Mouse (Mus musculus): Measurements from ENCODE around the gene Sprr4. TPM values are rescaled to one million over a fixed set of nuclear protein-coding genes. Genes with fewer than 3 reads are reported as not detected.
"Not testable (repeated sequence)": the region's sequence is repeated elsewhere in the genome, so short reads cannot be mapped to it uniquely, and the experiment has no call there.

The Sprr4 gene
- total RNA-seq (2015) (not detected in 2 replicates), total RNA-seq (2017) (not detected in 2 replicates)

DNA sequence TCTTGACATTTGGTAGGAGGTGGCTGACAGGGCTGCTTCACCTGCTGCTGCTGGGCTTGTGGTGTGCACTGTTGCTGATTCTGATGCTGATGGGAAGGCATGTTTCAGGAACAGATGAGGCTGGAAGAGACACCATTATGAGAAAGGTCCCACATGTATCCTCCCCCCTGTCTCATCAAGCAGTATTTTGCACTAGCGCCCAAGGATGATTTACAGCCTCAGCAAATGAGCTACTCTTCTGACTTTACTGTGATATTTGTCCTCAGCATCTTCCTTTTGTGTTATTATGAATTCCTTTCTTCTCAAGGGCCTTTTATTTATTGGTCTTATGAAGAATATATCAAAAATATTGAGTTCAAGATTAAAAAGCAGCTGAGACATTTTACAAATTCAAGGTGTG is at the start of gene Sprr4:
TSS of gene Sprr4 (minus strand) at position 101 of the 400 bp plus-strand sequence.
- ATAC-seq (ENCODE audit: poor library complexity, severe bottlenecking): no peak

DNA sequence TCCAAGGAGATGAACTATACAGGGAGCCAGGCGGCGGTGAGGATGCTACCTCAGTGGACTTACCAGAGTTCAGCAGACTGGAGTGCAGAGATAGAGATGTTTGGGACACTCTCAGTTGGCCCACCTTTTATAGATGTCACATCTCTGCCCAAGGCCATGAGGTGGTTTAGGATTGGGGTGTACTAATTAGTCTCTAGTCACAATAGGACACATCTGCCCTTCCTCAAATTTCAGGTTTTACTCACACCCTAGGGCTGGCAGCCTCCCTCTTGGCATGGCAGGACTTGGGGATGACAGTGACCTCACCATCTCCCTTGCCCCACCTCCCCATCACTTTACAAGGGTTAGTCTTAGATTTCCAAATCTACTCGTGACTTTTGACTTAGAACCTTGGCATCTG is 34.1 kb upstream of the Sprr4 start, which contains the start of gene 2310046K23Rik:
TSS of gene 2310046K23Rik (minus strand) at position 101 of the 400 bp plus-strand sequence.
- no peak for ATAC-seq (ENCODE audit: poor library complexity, severe bottlenecking)

DNA sequence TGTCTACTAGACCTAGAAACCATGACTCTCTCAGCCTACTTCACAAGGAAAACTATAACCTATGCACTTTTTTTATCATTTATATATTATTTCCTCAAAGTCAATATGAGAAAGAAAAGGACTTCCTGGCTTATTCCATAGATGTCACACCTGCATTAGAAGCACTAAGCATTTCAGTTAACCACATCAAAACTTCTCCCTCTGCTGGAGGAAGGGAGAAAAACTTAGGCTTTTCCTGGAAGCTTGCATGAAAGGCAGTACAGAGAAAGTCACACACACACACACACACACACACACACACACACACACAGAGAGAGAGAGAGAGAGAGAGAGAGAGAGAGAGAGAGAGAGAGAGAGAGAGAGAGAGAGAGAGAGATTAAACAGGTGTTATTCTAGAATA is 12.0 kb upstream of the Sprr4 start:
- ATAC-seq (ENCODE audit: poor library complexity, severe bottlenecking): no peak

DNA sequence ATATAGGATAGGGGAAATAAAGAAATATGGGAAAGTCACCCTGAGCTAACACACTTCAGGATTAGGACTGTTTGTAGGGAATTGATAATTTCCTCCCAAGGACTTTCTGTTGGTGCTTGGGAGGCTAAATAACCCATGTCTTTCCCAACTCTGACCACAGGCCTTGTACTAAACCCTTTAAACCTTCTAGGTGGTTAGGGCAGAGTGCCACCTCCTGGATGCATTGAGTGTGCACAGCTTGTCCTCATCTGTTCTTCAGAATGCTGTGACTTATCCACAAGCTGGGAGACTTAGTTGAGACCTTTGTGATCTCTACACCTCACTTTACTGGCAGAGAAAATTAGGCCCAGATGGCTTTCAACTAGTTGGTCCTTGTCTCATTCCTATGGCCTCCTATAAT is 10.5 kb upstream of the Sprr4 start:
- no peak for ATAC-seq (ENCODE audit: poor library complexity, severe bottlenecking)

DNA sequence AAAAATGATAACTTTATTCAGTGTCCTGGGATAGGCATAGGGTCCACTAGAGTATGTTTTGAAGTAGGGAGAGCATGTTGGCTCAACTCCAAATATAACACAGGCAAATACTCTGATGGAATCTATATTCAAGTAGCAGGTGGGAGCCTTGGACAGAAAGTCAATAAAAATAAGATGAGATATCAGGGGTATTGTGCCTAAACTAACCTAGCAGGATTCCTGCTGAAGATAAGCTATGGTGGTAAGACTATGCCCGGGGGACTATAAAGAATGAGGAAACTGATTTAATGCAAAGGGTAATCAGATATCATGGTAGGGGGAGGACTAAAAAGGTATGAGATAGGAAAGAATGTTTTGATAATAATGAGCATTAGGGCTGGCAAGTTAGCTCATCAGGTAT is 7.9 kb upstream of the Sprr4 start:
- no peak for ATAC-seq (ENCODE audit: poor library complexity, severe bottlenecking)

DNA sequence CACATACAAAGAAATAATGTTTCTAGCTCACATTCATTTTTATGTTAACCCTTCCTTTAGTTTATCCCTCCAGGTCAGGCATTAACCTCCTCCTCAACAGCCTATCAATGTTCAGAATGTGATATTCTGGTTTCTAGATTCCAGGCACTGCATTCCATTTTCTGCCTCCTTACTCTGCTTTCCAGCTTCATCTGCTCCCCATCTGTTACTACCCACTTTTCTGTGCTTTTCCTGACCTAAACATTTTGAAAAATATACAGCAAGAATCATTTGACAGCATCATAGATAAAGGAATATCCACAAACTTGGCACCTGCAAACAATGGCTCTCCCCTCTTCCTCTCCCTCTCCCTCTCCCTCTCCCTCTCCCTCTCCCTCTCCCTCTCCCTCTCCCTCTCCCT is 3.2 kb upstream of the Sprr4 start:
- ATAC-seq (ENCODE audit: poor library complexity, severe bottlenecking): no peak

DNA sequence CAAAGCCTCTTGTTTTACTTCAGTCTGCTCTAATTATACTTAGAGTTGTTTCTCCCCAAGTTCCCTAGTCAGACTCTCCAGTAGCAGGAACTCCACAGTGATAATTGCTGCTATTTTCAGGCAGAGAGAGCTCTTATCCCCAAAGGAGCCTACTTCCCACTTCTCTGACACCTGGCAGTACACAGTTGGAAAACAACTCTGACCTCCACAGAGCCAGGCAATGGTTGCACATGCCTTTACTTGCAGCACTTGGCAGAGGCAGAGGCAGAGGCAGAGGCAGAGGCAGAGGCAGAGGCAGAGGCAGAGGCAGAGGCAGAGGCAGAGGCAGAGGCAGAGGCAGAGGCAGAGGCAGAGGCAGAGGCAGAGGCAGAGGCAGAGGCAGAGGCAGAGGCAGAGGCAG is 10.0 kb downstream of the Sprr4 start:
- not testable (repeated sequence) for ATAC-seq (ENCODE audit: poor library complexity, severe bottlenecking)

DNA sequence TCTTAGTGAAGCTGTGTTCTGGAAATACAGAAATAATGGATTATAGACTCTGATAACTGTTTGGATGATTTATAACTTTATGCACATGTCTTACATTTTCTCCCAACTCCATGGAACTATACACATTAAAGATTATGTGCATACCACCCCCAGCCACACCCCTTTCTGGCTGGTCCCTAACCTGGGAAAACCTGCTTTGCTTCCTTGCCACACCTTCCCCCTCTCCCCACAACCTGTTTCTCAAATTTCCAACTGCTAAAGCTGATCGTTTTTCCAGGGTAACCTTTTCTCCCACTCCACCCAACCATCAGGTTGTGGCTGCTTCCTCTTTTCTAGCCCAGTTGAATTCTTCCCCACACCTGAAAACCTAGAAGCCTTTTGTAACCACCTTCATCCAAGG is 14.0 kb downstream of the Sprr4 start:
- no peak for ATAC-seq (ENCODE audit: poor library complexity, severe bottlenecking)

DNA sequence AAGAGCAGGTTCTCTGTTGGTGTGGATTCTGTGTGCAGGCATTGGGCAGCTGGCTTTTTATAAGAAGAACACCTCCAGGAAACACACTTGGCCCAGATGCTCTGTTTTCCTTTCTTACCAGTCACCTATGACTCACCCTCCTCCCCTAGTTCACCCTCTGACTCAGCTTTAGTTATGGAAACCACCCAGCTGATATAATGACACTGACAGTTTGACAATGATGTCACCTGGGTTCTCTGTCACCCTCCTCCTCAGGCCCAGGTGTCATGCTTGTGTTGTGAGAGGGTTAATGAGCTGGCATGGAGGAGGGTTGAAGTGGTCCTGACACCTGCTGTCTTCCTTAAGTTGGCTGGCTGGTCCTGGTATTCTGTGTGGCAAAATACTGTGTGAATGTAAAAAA is 14.4 kb downstream of the Sprr4 start, which contains the start of gene Sprr1a:
TSS of gene Sprr1a (minus strand) at position 33 of the 400 bp plus-strand sequence.
- no peak for ATAC-seq (ENCODE audit: poor library complexity, severe bottlenecking)

DNA sequence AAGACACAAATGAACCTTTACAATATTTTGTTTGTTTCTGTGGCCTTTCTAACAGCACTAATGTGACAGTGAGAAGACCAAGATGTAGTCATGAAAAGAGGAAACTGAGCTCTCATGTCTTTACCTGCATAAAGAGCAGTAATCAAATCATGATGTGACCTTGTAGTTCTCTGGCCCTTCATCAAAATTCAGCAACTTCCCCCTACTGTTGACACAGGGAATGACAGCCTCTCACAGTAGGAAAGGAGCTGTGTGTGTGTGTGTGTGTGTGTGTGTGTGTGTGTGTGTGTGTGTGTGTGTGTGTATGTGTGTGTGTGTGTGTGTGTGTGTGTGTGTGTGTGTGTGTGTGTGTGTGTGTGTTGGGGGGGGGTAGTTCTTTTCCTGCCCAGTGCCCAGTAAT is 19.0 kb downstream of the Sprr4 start:
- not testable (repeated sequence) for ATAC-seq (ENCODE audit: poor library complexity, severe bottlenecking)

DNA sequence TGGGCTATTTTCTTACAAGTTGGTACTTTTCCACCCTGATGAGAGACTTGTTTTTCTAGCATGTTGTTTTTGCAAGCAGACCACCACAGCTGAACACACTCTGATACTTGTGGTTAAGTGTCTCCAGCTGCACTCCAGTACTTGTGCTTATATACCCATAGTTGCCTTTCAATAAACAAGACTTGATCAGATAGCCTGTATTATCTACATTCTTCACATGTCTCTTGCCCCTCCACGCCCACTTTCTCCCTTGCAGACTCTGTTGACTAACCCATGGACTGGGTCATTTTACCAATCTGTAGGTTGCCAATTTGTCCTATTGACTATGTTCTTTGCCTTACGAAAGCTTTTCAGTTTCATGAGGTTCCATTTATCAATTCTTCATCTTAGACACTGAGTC is 30.2 kb downstream of the Sprr4 start:
- no peak for ATAC-seq (ENCODE audit: poor library complexity, severe bottlenecking)

DNA sequence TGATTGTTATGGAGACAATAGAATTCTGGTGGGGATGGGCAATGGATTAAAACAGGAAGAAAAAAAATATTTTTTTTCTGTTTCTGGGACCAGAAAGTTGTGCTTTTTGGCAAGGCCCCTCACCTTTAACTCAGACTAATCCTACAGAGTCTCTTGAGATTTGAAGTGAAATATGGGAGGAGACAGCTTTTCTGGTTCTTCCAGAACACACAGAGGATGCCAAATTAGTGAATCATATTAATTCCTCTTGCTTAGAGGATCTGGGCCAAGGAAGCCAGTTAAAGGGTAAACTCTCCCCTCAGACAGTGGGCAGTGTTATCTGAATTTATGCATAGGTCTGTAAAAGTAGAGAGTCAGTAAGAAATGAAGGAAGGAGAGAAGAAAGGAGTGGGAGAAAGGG is 32.9 kb downstream of the Sprr4 start:
- no peak for ATAC-seq (ENCODE audit: poor library complexity, severe bottlenecking)

DNA sequence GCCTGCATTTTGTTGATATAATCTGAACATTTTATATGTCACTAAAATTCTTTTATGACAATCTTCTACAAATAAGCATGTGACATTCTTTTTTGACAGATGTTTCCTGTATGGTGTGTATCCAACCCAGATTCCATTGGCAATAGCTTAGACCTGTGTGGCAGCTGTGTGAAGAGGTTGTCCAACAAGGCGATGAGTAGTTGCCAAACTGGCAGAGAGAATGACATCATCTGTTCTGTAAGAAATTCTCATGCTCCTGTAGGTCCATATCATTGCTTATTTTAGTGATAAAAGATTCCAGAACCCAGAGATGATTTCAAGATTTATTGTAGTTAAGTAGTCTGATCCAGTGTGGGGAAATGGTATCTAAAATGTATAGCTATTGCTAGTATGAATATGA is 33.7 kb downstream of the Sprr4 start:
- ATAC-seq (ENCODE audit: poor library complexity, severe bottlenecking): no peak

DNA sequence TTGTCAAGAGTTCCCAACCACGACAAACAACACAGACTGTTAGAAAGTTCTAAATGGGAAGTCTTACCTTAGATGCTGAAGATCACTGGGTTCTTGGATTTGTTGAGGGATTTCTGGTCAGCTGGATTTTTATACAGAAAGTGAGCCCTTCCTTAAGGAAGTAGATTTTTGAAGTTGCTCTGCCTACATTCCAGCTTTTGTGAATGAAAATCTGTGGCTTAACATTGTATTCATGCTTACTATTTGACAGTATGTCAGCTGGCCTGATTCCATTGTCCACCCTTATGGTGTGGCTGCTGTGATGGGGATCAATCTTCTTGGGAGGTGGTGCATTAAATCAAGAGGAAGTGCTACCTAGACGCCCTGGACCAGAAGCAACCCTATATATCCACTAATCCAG is 41.7 kb downstream of the Sprr4 start, which contains the start of gene Sprr3:
TSS of gene Sprr3 (minus strand) at position 101 of the 400 bp plus-strand sequence.
- ATAC-seq (ENCODE audit: poor library complexity, severe bottlenecking): no peak

DNA sequence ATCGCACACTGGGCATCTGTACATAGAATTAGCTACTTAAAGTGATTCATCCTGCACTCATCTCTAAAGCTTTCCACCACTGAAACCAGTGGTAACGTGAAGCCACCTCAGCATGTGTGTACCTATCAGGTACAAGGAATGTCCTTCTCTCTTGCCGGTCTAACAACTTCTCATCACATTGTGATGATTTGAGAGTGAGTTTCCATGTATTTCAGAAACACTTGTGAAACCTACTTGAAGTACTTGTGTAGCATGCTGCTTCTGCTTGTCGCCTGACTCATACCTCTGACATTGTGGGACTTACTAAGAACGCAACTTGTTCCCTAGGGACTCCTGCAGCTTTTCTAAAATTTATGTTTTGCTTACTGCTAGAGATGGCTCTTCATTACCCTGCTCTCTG is 45.1 kb downstream of the Sprr4 start:
- no peak for ATAC-seq (ENCODE audit: poor library complexity, severe bottlenecking)

Other genes starting within 250 kb of the Sprr4 start
- not detected in 2 replicates for gene Sprr2a3, start 215.1 kb downstream of the Sprr4 start, total RNA-seq (2015)
- not detected in 2 replicates for gene Sprr2a3, start 215.1 kb downstream of the Sprr4 start, total RNA-seq (2017)
- gene Sprr2b, start 183.9 kb downstream of the Sprr4 start, total RNA-seq (2015): not detected in 2 replicates
- gene Sprr2b, start 183.9 kb downstream of the Sprr4 start, total RNA-seq (2017): not detected in 2 replicates
- gene Sprr2d, start 161.4 kb downstream of the Sprr4 start, total RNA-seq (2015): not detected in 2 replicates
- not detected in 2 replicates for gene Sprr2d, start 161.4 kb downstream of the Sprr4 start, total RNA-seq (2017)
- not detected in 2 replicates for gene Sprr2e, start 148.3 kb downstream of the Sprr4 start, total RNA-seq (2015)
- not detected in 2 replicates for gene Sprr2e, start 148.3 kb downstream of the Sprr4 start, total RNA-seq (2017)
- gene Sprr2f, start 135.3 kb downstream of the Sprr4 start, total RNA-seq (2015): not detected in 2 replicates
- not detected in 2 replicates for gene Sprr2f, start 135.3 kb downstream of the Sprr4 start, total RNA-seq (2017)
- gene Sprr2h, start 114.8 kb downstream of the Sprr4 start, total RNA-seq (2015): not detected in 2 replicates
- gene Sprr2h, start 114.8 kb downstream of the Sprr4 start, total RNA-seq (2017): not detected in 2 replicates
- not detected in 2 replicates for gene Sprr2i, start 92.5 kb downstream of the Sprr4 start, total RNA-seq (2015)
- gene Sprr2i, start 92.5 kb downstream of the Sprr4 start, total RNA-seq (2017): not detected in 2 replicates
- gene Sprr2j-ps, start 82.4 kb downstream of the Sprr4 start, total RNA-seq (2015): not detected in 2 replicates
- gene Sprr2j-ps, start 82.4 kb downstream of the Sprr4 start, total RNA-seq (2017): not detected in 2 replicates
- 7.0 and 7.4 TPM in 2 replicates for gene Gm9774, start 71.1 kb downstream of the Sprr4 start, total RNA-seq (2015)
- gene Gm9774, start 71.1 kb downstream of the Sprr4 start, total RNA-seq (2017): 1.1 and 2.3 TPM in 2 replicates
- not detected in 2 replicates for gene Sprr2k, start 67.9 kb downstream of the Sprr4 start, total RNA-seq (2015)
- gene Sprr2k, start 67.9 kb downstream of the Sprr4 start, total RNA-seq (2017): not detected in 2 replicates
- gene Sprr1b, start 61.7 kb downstream of the Sprr4 start, total RNA-seq (2015): not detected in 2 replicates
- not detected in 2 replicates for gene Sprr1b, start 61.7 kb downstream of the Sprr4 start, total RNA-seq (2017)
- not detected in 2 replicates for gene Sprr3, start 41.8 kb downstream of the Sprr4 start, total RNA-seq (2015)
- not detected in 2 replicates for gene Sprr3, start 41.8 kb downstream of the Sprr4 start, total RNA-seq (2017)
- not detected in 2 replicates for gene Sprr1a, start 14.6 kb downstream of the Sprr4 start, total RNA-seq (2015)
- gene Sprr1a, start 14.6 kb downstream of the Sprr4 start, total RNA-seq (2017): not detected in 2 replicates
- gene 2310046K23Rik, start 34.0 kb upstream of the Sprr4 start, total RNA-seq (2015): not detected in 2 replicates
- not detected in 2 replicates for gene 2310046K23Rik, start 34.0 kb upstream of the Sprr4 start, total RNA-seq (2017)
- 0.18 TPM in 1 of 2 replicates, not detected in the other for gene Ivl, start 73.2 kb upstream of the Sprr4 start, total RNA-seq (2015)
- not detected in 2 replicates for gene Ivl, start 73.2 kb upstream of the Sprr4 start, total RNA-seq (2017)
- gene Smcp, start 88.5 kb upstream of the Sprr4 start, total RNA-seq (2015): not detected in 2 replicates
- not detected in 2 replicates for gene Smcp, start 88.5 kb upstream of the Sprr4 start, total RNA-seq (2017)
- not detected in 2 replicates for gene 2210017I01Rik, start 107.0 kb upstream of the Sprr4 start, total RNA-seq (2015)
- gene 2210017I01Rik, start 107.0 kb upstream of the Sprr4 start, total RNA-seq (2017): not detected in 2 replicates
- gene Lce6a, start 121.2 kb upstream of the Sprr4 start, total RNA-seq (2015): not detected in 2 replicates
- not detected in 2 replicates for gene Lce6a, start 121.2 kb upstream of the Sprr4 start, total RNA-seq (2017)
- not detected in 2 replicates for gene Lce1a1, start 147.8 kb upstream of the Sprr4 start, total RNA-seq (2015)
- not detected in 2 replicates for gene Lce1a1, start 147.8 kb upstream of the Sprr4 start, total RNA-seq (2017)
- gene Lce1b, start 156.4 kb upstream of the Sprr4 start, total RNA-seq (2015): not detected in 2 replicates
- not detected in 2 replicates for gene Lce1b, start 156.4 kb upstream of the Sprr4 start, total RNA-seq (2017)
- not detected in 2 replicates for gene Lce1a2, start 169.8 kb upstream of the Sprr4 start, total RNA-seq (2015)
- not detected in 2 replicates for gene Lce1a2, start 169.8 kb upstream of the Sprr4 start, total RNA-seq (2017)
- gene Lce1c, start 178.8 kb upstream of the Sprr4 start, total RNA-seq (2015): not detected in 2 replicates
- gene Lce1c, start 178.8 kb upstream of the Sprr4 start, total RNA-seq (2017): not detected in 2 replicates
- gene Lce1d, start 186.7 kb upstream of the Sprr4 start, total RNA-seq (2015): not detected in 2 replicates
- gene Lce1d, start 186.7 kb upstream of the Sprr4 start, total RNA-seq (2017): not detected in 2 replicates
- not detected in 2 replicates for gene Lce1e, start 208.6 kb upstream of the Sprr4 start, total RNA-seq (2015)
- gene Lce1e, start 208.6 kb upstream of the Sprr4 start, total RNA-seq (2017): not detected in 2 replicates
- gene Lce1f, start 219.9 kb upstream of the Sprr4 start, total RNA-seq (2015): not detected in 2 replicates
- gene Lce1f, start 219.9 kb upstream of the Sprr4 start, total RNA-seq (2017): not detected in 2 replicates
- not detected in 2 replicates for gene Gm38119, start 238.6 kb upstream of the Sprr4 start, total RNA-seq (2015)
- not detected in 2 replicates for gene Gm38119, start 238.6 kb upstream of the Sprr4 start, total RNA-seq (2017)

Measured in megakaryocyte, adult 5-6 weeks (primary cell).